Mouse (Mus musculus): ENCODE data around the gene Abca17. TPM values are rescaled to one million over a fixed set of nuclear protein-coding genes. Genes with fewer than 3 reads are reported as not detected.

Gene Abca17
- polyA plus RNA-seq, 1 experiment from 2014 or later: 0.16 TPM

GRCm38 (mm10) chr17:24243311-24243969, 107.4 kb downstream of the Abca17 start:
- no peak overlapping the region for H3K27ac ChIP-seq
- H3K36me3 ChIP-seq (ENCODE audit: inconsistent target): peaks cover 4% of the 10 kb centered on the region; the same call in 1 of the 2 replicates
- H3K4me3 ChIP-seq (ENCODE audit: inconsistent target): no peak overlapping the region
- 98% methylated on average over 4 of the region's 4 CpGs for WGBS (ENCODE audit: missing documents)
- peaks cover 27% of the 10 kb centered on the region for H3K79me2 ChIP-seq (ENCODE audit: inconsistent target)

- H3K79me2 ChIP-seq (ENCODE audit: inconsistent target): no peaks in the 10 kb centered on the region
- WGBS (ENCODE audit: missing documents): 94% methylated on average over 7 of the region's 7 CpGs
- no peak overlapping the region for H3K27ac ChIP-seq
- H3K4me3 ChIP-seq (ENCODE audit: inconsistent target): no peak overlapping the region
- no peaks in the 10 kb centered on the region; the same call in 1 of the 2 replicates for H3K36me3 ChIP-seq (ENCODE audit: inconsistent target)
These were observed 113.9 kb downstream of the Abca17 start for GRCm38 (mm10) chr17:24236921-24237320.

GRCm38 (mm10) chr17:24236479-24236878, 114.4 kb downstream of the Abca17 start:
- Histone ChIP-seq H3K36me3 (ENCODE audit: inconsistent target) (no peaks in the 10 kb centered on the region; the same call in 1 of the 2 replicates), H3K4me3 (ENCODE audit: inconsistent target) (no peak overlapping the region), H3K79me2 (ENCODE audit: inconsistent target) (no peaks in the 10 kb centered on the region), H3K27ac (no peak overlapping the region)
- WGBS (ENCODE audit: missing documents): 90% methylated on average over 1 of the region's 1 CpGs

GRCm38 (mm10) chr17:24227941-24228340, 122.9 kb downstream of the Abca17 start:
- 95% methylated on average over 7 of the region's 7 CpGs for WGBS (ENCODE audit: missing documents)
- H3K79me2 ChIP-seq (ENCODE audit: inconsistent target): no peaks in the 10 kb centered on the region
- peaks cover 6% of the 10 kb centered on the region; the same call in 1 of the 2 replicates for H3K36me3 ChIP-seq (ENCODE audit: inconsistent target)
- no peak overlapping the region for H3K4me3 ChIP-seq (ENCODE audit: inconsistent target)
- H3K27ac ChIP-seq: no peak overlapping the region

- no peak overlapping the region for H3K27ac ChIP-seq
- 97% methylated on average over 8 of the region's 8 CpGs for WGBS (ENCODE audit: missing documents)
These were observed 124.1 kb downstream of the Abca17 start for GRCm38 (mm10) chr17:24226721-24227120.

GRCm38 (mm10) chr17:24225851-24226250, 125.0 kb downstream of the Abca17 start:
- WGBS (ENCODE audit: missing documents): 97% methylated on average over 5 of the region's 5 CpGs
- Histone ChIP-seq H3K4me3 (ENCODE audit: inconsistent target) (no peak overlapping the region), H3K27ac (no peak overlapping the region)

More at GRCm38 (mm10) chr17:24226721-24227120, 124.1 kb downstream of the Abca17 start:
- Histone ChIP-seq H3K36me3 (ENCODE audit: inconsistent target) (peaks cover 6% of the 10 kb centered on the region; the same call in 1 of the 2 replicates), H3K79me2 (ENCODE audit: inconsistent target) (no peaks in the 10 kb centered on the region), H3K4me3 (ENCODE audit: inconsistent target) (no peak overlapping the region)

GRCm38 (mm10) chr17:24224741-24225140, 126.1 kb downstream of the Abca17 start:
- WGBS (ENCODE audit: missing documents): 97% methylated on average over 9 of the region's 10 CpGs
- Histone ChIP-seq H3K4me3 (ENCODE audit: inconsistent target) (no peak overlapping the region), H3K79me2 (ENCODE audit: inconsistent target) (peaks cover 5% of the 10 kb centered on the region; the same call in 1 of the 2 replicates), H3K36me3 (ENCODE audit: inconsistent target) (peaks cover 6% of the 10 kb centered on the region; the same call in 1 of the 2 replicates), H3K27ac (no peak overlapping the region)

More at GRCm38 (mm10) chr17:24225851-24226250, 125.0 kb downstream of the Abca17 start:
- Histone ChIP-seq H3K36me3 (ENCODE audit: inconsistent target) (peaks cover 6% of the 10 kb centered on the region; the same call in 1 of the 2 replicates), H3K79me2 (ENCODE audit: inconsistent target) (no peaks in the 10 kb centered on the region)

GRCm38 (mm10) chr17:24223513-24223912, 127.4 kb downstream of the Abca17 start:
- H3K4me3 ChIP-seq (ENCODE audit: inconsistent target): no peak overlapping the region
- peaks cover 9% of the 10 kb centered on the region; the same call in 1 of the 2 replicates for H3K79me2 ChIP-seq (ENCODE audit: inconsistent target)
- 91% methylated on average over 5 of the region's 5 CpGs for WGBS (ENCODE audit: missing documents)
- H3K36me3 ChIP-seq (ENCODE audit: inconsistent target): peaks cover 6% of the 10 kb centered on the region; the same call in 1 of the 2 replicates
- H3K27ac ChIP-seq: no peak overlapping the region

- Histone ChIP-seq H3K27ac (no peak overlapping the region), H3K4me3 (ENCODE audit: inconsistent target) (no peak overlapping the region), H3K79me2 (ENCODE audit: inconsistent target) (peaks cover 9% of the 10 kb centered on the region; the same call in 1 of the 2 replicates), H3K36me3 (ENCODE audit: inconsistent target) (peaks cover 6% of the 10 kb centered on the region; the same call in 1 of the 2 replicates)
- 89% methylated on average over 6 of the region's 6 CpGs for WGBS (ENCODE audit: missing documents)
These were observed 128.2 kb downstream of the Abca17 start for GRCm38 (mm10) chr17:24222653-24223052.

- H3K4me3 ChIP-seq (ENCODE audit: inconsistent target): peak within 1 kb of the TSS; percentile 67
- H3K27ac ChIP-seq: peak within 1 kb of the TSS; percentile 38
- 4% methylated on average over 41 of the region's 41 CpGs for WGBS (ENCODE audit: missing documents)
- peaks cover 9% of the 10 kb centered on the region; the same call in 1 of the 2 replicates for H3K79me2 ChIP-seq (ENCODE audit: inconsistent target)
- peaks cover 14% of the 10 kb centered on the region for H3K36me3 ChIP-seq (ENCODE audit: inconsistent target)
These were observed 130.1 kb downstream of the Abca17 start, which contains the start of gene Tedc2 for GRCm38 (mm10) chr17:24220435-24221411. Tedc2 (minus strand) TSS chr17:24220851.

GRCm38 (mm10) chr17:24216836-24217235, 134.0 kb downstream of the Abca17 start:
- H3K36me3 ChIP-seq (ENCODE audit: inconsistent target): peaks cover 15% of the 10 kb centered on the region
- peaks cover 9% of the 10 kb centered on the region; the same call in 1 of the 2 replicates for H3K79me2 ChIP-seq (ENCODE audit: inconsistent target)
- H3K27ac ChIP-seq: no peak overlapping the region
- 77% methylated on average over 3 of the region's 4 CpGs for WGBS (ENCODE audit: missing documents)
- H3K4me3 ChIP-seq (ENCODE audit: inconsistent target): no peak overlapping the region

Other genes with a start within 250 kb of the Abca17 start
- gene Pdpk1, start 200.1 kb downstream of the Abca17 start, polyA plus RNA-seq (2018): 10.4 to 18.5 TPM (median 17.4 TPM) in 3 replicates
- 69.2 to 101 TPM (median 69.2 TPM) in 3 replicates for gene Amdhd2, start 187.3 kb downstream of the Abca17 start, polyA plus RNA-seq (2018)
- gene Atp6v0c, start 181.4 kb downstream of the Abca17 start, polyA plus RNA-seq (2018): 1,634 to 2,526 TPM (median 2,187 TPM) in 3 replicates
- gene Tbc1d24, start 145.5 kb downstream of the Abca17 start, polyA plus RNA-seq (2018): 8.4 to 12.8 TPM (median 8.5 TPM) in 3 replicates
- 0.05 to 0.09 TPM in 2 of 3 replicates, not detected in the other for gene Ntn3, start 141.5 kb downstream of the Abca17 start, polyA plus RNA-seq (2018)
- gene Tedc2, start 130.2 kb downstream of the Abca17 start, polyA plus RNA-seq (2018): 2.8 to 5.5 TPM (median 4.0 TPM) in 3 replicates
- 1.3 to 5.7 TPM (median 3.2 TPM) in 3 replicates for gene Ccnf, start 99.6 kb downstream of the Abca17 start, polyA plus RNA-seq (2018)
- gene Abca3, start 882 bp upstream of the Abca17 start, polyA plus RNA-seq (2018): 26.0 to 44.3 TPM (median 31.7 TPM) in 3 replicates
- gene Rnps1, start 63.5 kb upstream of the Abca17 start, polyA plus RNA-seq (2018): 59.5 to 100 TPM (median 80.3 TPM) in 3 replicates
- 10.4 to 30.9 TPM (median 23.5 TPM) in 3 replicates for gene Eci1, start 75.6 kb upstream of the Abca17 start, polyA plus RNA-seq (2018)
- gene Dnase1l2, start 92.0 kb upstream of the Abca17 start, polyA plus RNA-seq (2018): 0.23 to 1.5 TPM (median 1.1 TPM) in 3 replicates
- gene E4f1, start 119.2 kb upstream of the Abca17 start, polyA plus RNA-seq (2018): 7.7 to 13.8 TPM (median 10.3 TPM) in 3 replicates
- 7.0 to 22.6 TPM (median 15.0 TPM) in 3 replicates for gene Pgp, start 119.3 kb upstream of the Abca17 start, polyA plus RNA-seq (2018)
- not detected in 3 replicates for gene Bricd5, start 122.8 kb upstream of the Abca17 start, polyA plus RNA-seq (2018)
- gene Mlst8, start 128.0 kb upstream of the Abca17 start, polyA plus RNA-seq (2018): 10.9 to 13.2 TPM (median 11.6 TPM) in 3 replicates
- not detected in 3 replicates for gene Caskin1, start 137.5 kb upstream of the Abca17 start, polyA plus RNA-seq (2018)
- gene Traf7, start 176.9 kb upstream of the Abca17 start, polyA plus RNA-seq (2018): 42.9 to 61.3 TPM (median 48.4 TPM) in 3 replicates
- gene Rab26, start 183.1 kb upstream of the Abca17 start, polyA plus RNA-seq (2018): not detected in 3 replicates
- gene Pkd1, start 198.8 kb upstream of the Abca17 start, polyA plus RNA-seq (2018): 9.7 to 18.0 TPM (median 16.3 TPM) in 3 replicates